Mouse (Mus musculus) cerebellum, adult 2 months (tissue): ENCODE measurements around the gene Mmgt2. TPM values are rescaled to one million over a fixed set of nuclear protein-coding genes. Genes with fewer than 3 reads are reported as not detected.
A peak's percentile ranks its signal among the peaks of the same experiment; 100 is the strongest.

ENCODE experiments used
- DNase-seq, 2 experiments: peaks; one replicate each; pipeline ENCODE4 v3.0.0; 2021
- H3K27ac ChIP-seq: fragments of 200-500 bp; 2 replicates; pipeline ENCODE4 v1.5.1; 2012; ENCODE audit warnings: low read length, control low read depth, inconsistent platforms; ENCODE audit not compliant: insufficient read depth
- H3K27me3 ChIP-seq: fragments of 200-500 bp; 2 replicates; pipeline ENCODE4 v1.6.1; 2012; ENCODE audit warnings: inconsistent platforms, mild to moderate bottlenecking, low read length, moderate library complexity; ENCODE audit not compliant: control insufficient read depth, insufficient read depth
- H3K4me1 ChIP-seq: fragments of 200-500 bp; 2 replicates; pipeline ENCODE4 v1.6.1; 2011; ENCODE audit warnings: low read length; ENCODE audit not compliant: control insufficient read depth, insufficient read depth
- H3K4me3 ChIP-seq: fragments of 200-500 bp; replicated peaks from 2 replicates; pipeline ENCODE3; 2011; ENCODE audit warnings: mild to moderate bottlenecking, low read depth, low read length, control low read depth; ENCODE audit not compliant: insufficient read depth
- CTCF ChIP-seq: fragments of 200-500 bp; IDR thresholded peaks from 2 replicates; pipeline ENCODE4 v1.5.1; 2011; ENCODE audit warnings: low read depth, mild to moderate bottlenecking, control low read depth, low read length, moderate library complexity, borderline replicate concordance; ENCODE audit not compliant: insufficient read depth
- POLR2A ChIP-seq: fragments of 200-500 bp; IDR thresholded peaks from 2 replicates; pipeline ENCODE4 v1.6.1; 2011; ENCODE audit warnings: low read length, control low read depth, borderline replicate concordance; ENCODE audit not compliant: insufficient read depth
- WGBS: fragments of 180-500 bp; shearing (Covaris S2); methylation state at CpG from one replicate; pipeline ENCODE4 v1.1.7; 2018; 5-methylcytosine and 5-hydroxymethylcytosine counted together
- polyA plus RNA-seq: library from polyadenylated mRNA; depleted of rRNA; stranded (reverse); fragments of >200 nt; gene quantifications from 2 replicates; pipeline ENCODE4 v1.2.3, GENCODE M21; 2012; rRNA removed

Gene Mmgt2
- polyA plus RNA-seq, 1 experiment, result 28.0 TPM

GRCm38 (mm10) chr11:62691592-62691991, 43.1 kb downstream of the Mmgt2 start:
- no peak overlapping the region for H3K4me3 ChIP-seq
- no peak for DNase-seq

GRCm38 (mm10) chr11:62693299-62694184, 45.1 kb downstream of the Mmgt2 start:
- H3K4me1 ChIP-seq, result no peaks in the 10 kb centered on the region
- TF ChIP-seq CTCF (peak; percentile 50; the same call in 1 of the 2 replicates), POLR2A (no peak)
- H3K27me3 ChIP-seq, result no peaks in the 10 kb centered on the region
- H3K27ac ChIP-seq, result no peak overlapping the region
- H3K4me3 ChIP-seq, result no peak overlapping the region
- 18% methylated on average over 11 of the region's 11 CpGs for WGBS
- peak in 1 of 2 experiments; percentile 38 for DNase-seq

More at GRCm38 (mm10) chr11:62691592-62691991, 43.1 kb downstream of the Mmgt2 start:
- Histone ChIP-seq H3K27ac (no peak overlapping the region), H3K27me3 (no peaks in the 10 kb centered on the region), H3K4me1 (no peaks in the 10 kb centered on the region)
- 92% methylated on average over 3 of the region's 3 CpGs for WGBS
- TF ChIP-seq CTCF (no peak), POLR2A (no peak)

GRCm38 (mm10) chr11:62695126-62695525, 46.7 kb downstream of the Mmgt2 start:
- WGBS, result 94% methylated on average over 8 of the region's 8 CpGs
- no peak for DNase-seq
- Histone ChIP-seq H3K27me3 (no peaks in the 10 kb centered on the region), H3K4me3 (no peak overlapping the region), H3K27ac (no peak overlapping the region), H3K4me1 (no peaks in the 10 kb centered on the region)
- TF ChIP-seq CTCF (no peak), POLR2A (no peak)

- 72% methylated on average over 4 of the region's 4 CpGs for WGBS
- no peak overlapping the region for H3K27ac ChIP-seq
- no peaks in the 10 kb centered on the region for H3K4me1 ChIP-seq
- DNase-seq, result no peak
- H3K4me3 ChIP-seq, result no peak overlapping the region
- no peaks in the 10 kb centered on the region for H3K27me3 ChIP-seq
- TF ChIP-seq POLR2A, result no peak
- TF ChIP-seq CTCF, result no peak
Observed at GRCm38 (mm10) chr11:62699749-62700148, 51.3 kb downstream of the Mmgt2 start.

- 85% methylated on average over 1 of the region's 1 CpGs for WGBS
- H3K4me3 ChIP-seq, result no peak overlapping the region
- TF ChIP-seq CTCF (no peak), POLR2A (no peak)
Observed at GRCm38 (mm10) chr11:62701218-62701617, 52.8 kb downstream of the Mmgt2 start.

GRCm38 (mm10) chr11:62706141-62706540, 57.7 kb downstream of the Mmgt2 start:
- Histone ChIP-seq H3K27ac (no peak overlapping the region), H3K4me3 (no peak overlapping the region), H3K4me1 (no peaks in the 10 kb centered on the region), H3K27me3 (no peaks in the 10 kb centered on the region)
- no peak for DNase-seq
- 65% methylated on average over 2 of the region's 2 CpGs for WGBS
- no peak for TF ChIP-seq CTCF
- TF ChIP-seq POLR2A, result no peak

More at GRCm38 (mm10) chr11:62701218-62701617, 52.8 kb downstream of the Mmgt2 start:
- Histone ChIP-seq H3K4me1 (no peaks in the 10 kb centered on the region), H3K27me3 (no peaks in the 10 kb centered on the region), H3K27ac (no peak overlapping the region)
- no peak for DNase-seq

GRCm38 (mm10) chr11:62708252-62708651, 59.8 kb downstream of the Mmgt2 start:
- Histone ChIP-seq H3K4me3 (no peak overlapping the region), H3K27ac (no peak overlapping the region), H3K4me1 (no peaks in the 10 kb centered on the region), H3K27me3 (no peaks in the 10 kb centered on the region)
- 78% methylated on average over 7 of the region's 7 CpGs for WGBS
- no peak for TF ChIP-seq POLR2A
- TF ChIP-seq CTCF, result no peak
- no peak for DNase-seq

- H3K27ac ChIP-seq, result no peak overlapping the region
- DNase-seq, result no peak
- no peaks in the 10 kb centered on the region for H3K4me1 ChIP-seq
- H3K27me3 ChIP-seq, result no peaks in the 10 kb centered on the region
- H3K4me3 ChIP-seq, result no peak overlapping the region
- 92% methylated on average over 5 of the region's 5 CpGs for WGBS
- TF ChIP-seq CTCF (no peak), POLR2A (no peak)
Observed at GRCm38 (mm10) chr11:62710657-62711056, 62.2 kb downstream of the Mmgt2 start.

Other genes starting within 250 kb of the Mmgt2 start
- 7.7 and 9.5 TPM in 2 replicates for gene Pigl, start 190.2 kb upstream of the Mmgt2 start, polyA plus RNA-seq
- gene Ncor1, start 190.1 kb upstream of the Mmgt2 start, polyA plus RNA-seq, result 132 and 153 TPM in 2 replicates
- 46.7 and 52.4 TPM in 2 replicates for gene Cenpv, start 109.4 kb upstream of the Mmgt2 start, polyA plus RNA-seq
- gene Ubb, start 97.5 kb upstream of the Mmgt2 start, polyA plus RNA-seq, result 3,782 and 4,320 TPM in 2 replicates
- 22.0 and 23.7 TPM in 2 replicates for gene Trpv2, start 74.2 kb upstream of the Mmgt2 start, polyA plus RNA-seq
- gene Lrrc75a, start 141 bp upstream of the Mmgt2 start, polyA plus RNA-seq, result 5.9 and 6.5 TPM in 2 replicates
- gene Zfp287, start 83.2 kb downstream of the Mmgt2 start, polyA plus RNA-seq, result 13.9 and 15.1 TPM in 2 replicates
- not detected in 2 replicates for gene Gm10428, start 104.4 kb downstream of the Mmgt2 start, polyA plus RNA-seq
- gene Zfp286, start 140.8 kb downstream of the Mmgt2 start, polyA plus RNA-seq, result 9.8 and 10.8 TPM in 2 replicates
- 4.0 and 4.2 TPM in 2 replicates for gene Trim16, start 171.6 kb downstream of the Mmgt2 start, polyA plus RNA-seq
- 1.8 and 1.9 TPM in 2 replicates for gene Fbxw10, start 198.4 kb downstream of the Mmgt2 start, polyA plus RNA-seq
- 28.5 and 32.3 TPM in 2 replicates for gene Tvp23b, start 230.8 kb downstream of the Mmgt2 start, polyA plus RNA-seq